Mouse (Mus musculus): ENCODE data around the gene Btbd35f19. TPM values are rescaled to one million over a fixed set of nuclear protein-coding genes. Genes with fewer than 3 reads are reported as not detected.

Btbd35f19 gene
- not detected in 2 replicates for total RNA-seq (2023)

GRCm38 (mm10) chrX:31383818-31384217 lies at the start of gene Btbd35f19:
TSS of gene Btbd35f19 (minus strand) at chrX:31383918.

DNA sequence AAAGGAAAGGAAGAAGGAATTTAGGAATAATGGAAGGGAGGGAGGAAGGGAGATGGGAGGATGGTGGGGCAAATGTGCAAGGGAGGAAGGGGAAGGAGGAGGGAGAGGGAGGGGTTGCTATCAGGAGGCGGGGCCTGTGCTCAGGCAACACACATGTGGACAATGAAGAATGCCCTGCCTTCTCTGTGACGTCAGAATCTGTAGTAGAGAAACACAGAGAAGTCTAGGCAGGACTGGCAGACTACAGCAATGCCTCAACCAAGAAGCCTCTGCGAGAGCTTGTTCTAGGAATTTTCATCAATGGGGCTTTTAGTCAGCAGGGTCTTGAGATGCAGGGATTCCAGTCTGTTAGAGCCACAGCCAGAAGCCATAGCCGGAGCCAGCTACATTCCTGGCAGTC lies 47.6 kb downstream of the Btbd35f19 start, which contains the start of gene Btbd35f26:
Gene Btbd35f26 (plus strand): TSS at position 301 of the 400 bp plus-strand sequence.

Other genes starting within 250 kb of the Btbd35f19 start
- not detected in 2 replicates for gene Spin2f, start 130.0 kb downstream of the Btbd35f19 start, total RNA-seq (2023)
- gene Btbd35f26, start 47.5 kb downstream of the Btbd35f19 start, total RNA-seq (2023): not detected in 2 replicates
- gene Gm21883, start 190.4 kb upstream of the Btbd35f19 start, total RNA-seq (2023): not detected in 2 replicates
- not detected in 2 replicates for gene Spin2e, start 235.0 kb upstream of the Btbd35f19 start, total RNA-seq (2023)

Measured in neutrophil, adult 65 days (primary cell).